Mouse (Mus musculus) CH12.LX (cell line): ENCODE measurements at regions not wholly inside any gene's neighbourhood (a gene's known extent, or its start where the extent isn't known, plus 50 kb on each side); places are given as distances from the start of the nearest gene placed in this dataset.
"Not testable (repeated sequence)": the region's sequence is repeated elsewhere in the genome, so short reads cannot be mapped to it uniquely, and the experiment has no call there.

Experiments
- DNase-seq: peaks from one replicate; pipeline ENCODE4 v3.0.0-alpha.2; 2013; ENCODE audit errors: extremely low read depth
- H3K27ac ChIP-seq: 2 replicates; pipeline ENCODE4 v1.5.1; 2012; ENCODE audit warnings: low read depth, mild to moderate bottlenecking, control low read depth, moderate library complexity; ENCODE audit not compliant: insufficient read depth
- H3K27me3 ChIP-seq: replicated peaks from 2 replicates; pipeline ENCODE3; 2012; ENCODE audit warnings: inconsistent platforms
- H3K36me3 ChIP-seq, 2 experiments: replicated peaks in 1 of 2; 2 replicates each; pipeline versions ENCODE3 to v1.6.1; 2012; ENCODE audit warnings: inconsistent platforms in 1 of 2, low read length in 1 of 2, mild to moderate bottlenecking in 1 of 2, mixed read lengths in 1 of 2, moderate library complexity in 1 of 2; ENCODE audit not compliant: control insufficient read depth in 1 of 2, insufficient read depth in 1 of 2
- H3K4me1 ChIP-seq, 2 experiments: 2 replicates each; pipeline ENCODE4 v1.6.1; 2012; ENCODE audit warnings: inconsistent platforms in 1 of 2, moderate library complexity in 1 of 2; ENCODE audit not compliant: insufficient read depth in 2 of 2, control insufficient read depth in 1 of 2
- H3K4me2 ChIP-seq: 2 replicates; pipeline ENCODE4 v1.6.1; 2012; ENCODE audit warnings: low read depth, mild to moderate bottlenecking, control low read depth; ENCODE audit not compliant: poor library complexity, insufficient read depth, severe bottlenecking
- H3K4me3 ChIP-seq, 3 experiments: fragments of 150-350 bp in 1 of 3; sonication (generic) in 1 of 3; replicated peaks in 1 of 3; 2 replicates each; pipeline versions ENCODE3 to v1.5.1; 2011 to 2012; ENCODE audit warnings: low read depth in 2 of 3, low read length in 2 of 3, mild to moderate bottlenecking in 2 of 3, moderate library complexity in 2 of 3, control low read depth in 1 of 3, improper control_type of control experiment in 1 of 3, inconsistent platforms in 1 of 3, mixed read lengths in 1 of 3; ENCODE audit not compliant: poor library complexity in 1 of 3
- H3K79me2 ChIP-seq: replicated peaks from 2 replicates; pipeline ENCODE4 v1.6.1; 2012; ENCODE audit warnings: mild to moderate bottlenecking, moderate library complexity; ENCODE audit not compliant: control insufficient read depth, poor library complexity, insufficient read depth, severe bottlenecking; ENCODE audit errors: extremely low read depth
- H3K9ac ChIP-seq: 2 replicates; pipeline ENCODE4 v1.6.1; 2012; ENCODE audit warnings: low read depth, mild to moderate bottlenecking, control low read depth, moderate library complexity; ENCODE audit not compliant: insufficient read depth
- H3K9me3 ChIP-seq: replicated peaks from 2 replicates; pipeline ENCODE3; 2012; ENCODE audit warnings: low read length, inconsistent platforms, mixed read lengths
- ELF1 ChIP-seq: IDR thresholded peaks from 2 replicates; pipeline ENCODE4 v1.6.1; 2014; ENCODE audit warnings: low read depth, mild to moderate bottlenecking, inconsistent platforms, low read length, improper control_type of control experiment
- EP300 ChIP-seq: IDR thresholded peaks from 2 replicates; pipeline ENCODE4 v1.6.1; 2011; ENCODE audit warnings: low read length, improper control_type of control experiment
- HCFC1 ChIP-seq: IDR thresholded peaks from 2 replicates; pipeline ENCODE4 v1.6.1; 2012; ENCODE audit warnings: low read depth, mild to moderate bottlenecking, inconsistent platforms, low read length, improper control_type of control experiment
- IRF4 ChIP-seq: IDR thresholded peaks from 2 replicates; pipeline ENCODE4 v1.6.1; 2014; ENCODE audit warnings: low read depth, mild to moderate bottlenecking, inconsistent platforms, low read length, improper control_type of control experiment
- JUND ChIP-seq: conservative IDR thresholded peaks from 2 replicates; pipeline ENCODE4 v1.6.1; 2011; ENCODE audit warnings: low read depth, low read length, improper control_type of control experiment
- MAX ChIP-seq: IDR thresholded peaks from 2 replicates; pipeline ENCODE4 v1.6.1; 2011; ENCODE audit warnings: low read length, improper control_type of control experiment
- MAZ ChIP-seq: IDR thresholded peaks from 2 replicates; pipeline ENCODE4 v1.6.1; 2012; ENCODE audit warnings: low read depth, mild to moderate bottlenecking, inconsistent platforms, low read length, improper control_type of control experiment, moderate library complexity
- MXI1 ChIP-seq: IDR thresholded peaks from 2 replicates; pipeline ENCODE4 v1.6.1; 2011; ENCODE audit warnings: mild to moderate bottlenecking, low read depth, low read length, improper control_type of control experiment
- MYC ChIP-seq: IDR thresholded peaks from 2 replicates; pipeline ENCODE4 v1.6.1; 2011; ENCODE audit warnings: low read depth, mild to moderate bottlenecking, improper control_type of control experiment, low read length
- NELFE ChIP-seq: IDR thresholded peaks from 2 replicates; pipeline ENCODE4 v1.6.1; 2011; ENCODE audit warnings: low read depth, low read length, improper control_type of control experiment
- POLR2AphosphoS2 ChIP-seq: IDR thresholded peaks from 2 replicates; pipeline ENCODE4 v1.6.1; 2011; ENCODE audit warnings: low read depth, low read length, improper control_type of control experiment
- RAD21 ChIP-seq: IDR thresholded peaks from 2 replicates; pipeline ENCODE4 v1.6.1; 2011; ENCODE audit warnings: low read depth, mild to moderate bottlenecking, low read length, improper control_type of control experiment, moderate library complexity
- ZMIZ1 ChIP-seq: IDR thresholded peaks from 2 replicates; pipeline ENCODE4 v1.6.1; 2012; ENCODE audit warnings: low read depth, mild to moderate bottlenecking, inconsistent platforms, low read length, improper control_type of control experiment
- dilution Hi-C: fragments of 300-500 bp; cut with MboI; formaldehyde crosslinking; loops from 2 replicates; pipeline ENCODE4 v1.14.3; 2020; ENCODE audit warnings: low sequenced_read_pairs; ENCODE audit not compliant: extremely low pct_unique_long_range_greater_than_20kb, extremely low pct_ligation_motif_present
- in situ Hi-C: fragments of 300-500 bp; cut with MboI; formaldehyde crosslinking; loops from 3 replicates; pipeline ENCODE4 v1.14.3; 2019; ENCODE audit warnings: low sequenced_read_pairs, low pct_ligation_motif_present, low pct_unique_long_range_greater_than_20kb, mixed read lengths

GRCm38 (mm10) chr1:16837111-16837510 is 744.0 kb upstream of the 4930444P10Rik start:
- DNase-seq = no peak
- Histone ChIP-seq H3K79me2 (no peaks in the 10 kb centered on the region), H3K9me3 (no peaks in the 10 kb centered on the region), H3K4me3 (no peak overlapping the region), H3K9ac (no peak overlapping the region), H3K36me3 (no peaks in the 10 kb centered on the region), H3K27me3 (no peaks in the 10 kb centered on the region), H3K4me1 (no peaks in the 10 kb centered on the region), H3K4me2 (no peak overlapping the region), H3K27ac (no peak overlapping the region)
- dilution Hi-C loops = no loop called here
- in situ Hi-C loops = no loop called here
- TF ChIP-seq RAD21 = no peak
- TF ChIP-seq MXI1 = no peak
- TF ChIP-seq JUND = no peak
- TF ChIP-seq ZMIZ1 = no peak
- TF ChIP-seq POLR2AphosphoS2 = no peak
- TF ChIP-seq MYC = no peak
- TF ChIP-seq NELFE = no peak

DNA sequence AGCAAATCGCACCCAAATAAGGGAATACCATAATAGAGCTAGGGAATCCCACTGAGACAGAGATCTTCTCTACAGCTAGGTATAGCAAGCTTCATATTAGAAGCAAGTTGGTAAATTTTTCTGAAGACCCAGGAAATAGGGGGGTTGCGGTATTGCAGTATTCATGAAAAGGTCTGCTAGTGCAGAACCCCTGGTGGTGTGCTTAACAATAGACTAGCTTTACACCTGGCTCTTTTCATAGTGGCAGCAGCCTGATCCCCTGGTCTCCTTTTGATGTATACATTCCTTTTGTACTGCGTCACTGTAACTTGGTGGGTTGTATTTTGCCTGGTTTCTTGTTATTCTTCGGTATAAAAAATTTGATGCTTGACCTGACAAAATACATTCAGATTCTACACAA is 731.6 kb upstream of the 4930444P10Rik start:
- H3K9ac ChIP-seq, DNase-seq, dilution Hi-C loops, H3K4me2 ChIP-seq, H3K4me3 ChIP-seq, H3K27ac ChIP-seq, H3K79me2 ChIP-seq, H3K4me1 ChIP-seq, H3K27me3 ChIP-seq, H3K9me3 ChIP-seq, H3K36me3 ChIP-seq, in situ Hi-C loops: not testable (repeated sequence)

DNA sequence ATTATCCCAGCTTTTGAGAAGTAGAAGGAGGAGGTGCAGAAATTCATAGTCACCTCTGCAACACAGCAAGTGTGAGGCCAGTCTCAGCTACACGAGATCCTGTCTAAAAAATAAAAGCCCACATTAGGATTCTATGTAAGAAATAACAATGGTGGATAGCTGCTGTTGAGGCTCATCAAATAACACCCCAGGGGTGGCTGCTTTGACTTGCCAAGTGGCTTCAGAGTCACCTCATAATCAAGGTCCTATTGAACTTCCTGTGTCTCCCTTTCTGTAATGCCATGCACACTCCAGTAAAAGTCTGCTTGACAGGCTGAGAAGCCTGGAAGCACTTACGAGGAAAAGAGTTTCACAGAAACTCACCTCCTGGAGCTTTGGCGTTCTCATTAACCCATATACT is 730.9 kb upstream of the 4930444P10Rik start:
- TF ChIP-seq MAX (no peak), MYC (no peak)
- DNase-seq = no peak
- Histone ChIP-seq H3K9ac (no peak overlapping the region), H3K4me3 (no peak overlapping the region), H3K27ac (no peak overlapping the region), H3K9me3 (peaks cover 2% of the 10 kb centered on the region), H3K4me2 (no peak overlapping the region), H3K36me3 (no peaks in the 10 kb centered on the region), H3K4me1 (no peaks in the 10 kb centered on the region), H3K79me2 (no peaks in the 10 kb centered on the region), H3K27me3 (no peaks in the 10 kb centered on the region)
- in situ Hi-C loops (no loop called here), dilution Hi-C loops (no loop called here)

DNA sequence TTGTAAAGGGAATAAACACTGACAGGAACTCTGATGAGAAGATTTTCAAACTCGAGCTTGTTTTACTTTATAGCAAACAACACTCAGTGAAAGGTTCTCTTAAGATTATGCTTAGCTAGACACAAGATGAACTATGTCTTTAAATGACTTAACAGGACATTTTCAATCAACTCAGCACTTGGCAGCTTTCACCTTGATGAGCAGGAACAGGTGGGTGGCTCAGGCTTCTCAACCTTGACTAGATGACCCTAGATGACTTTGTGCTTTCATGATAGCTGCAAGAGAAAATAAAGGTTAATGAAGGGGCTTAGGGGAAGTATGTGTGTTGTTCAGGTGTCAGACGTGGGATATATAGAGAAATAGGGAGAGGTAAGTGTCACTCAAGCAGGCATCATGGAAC is 728.1 kb upstream of the 4930444P10Rik start:
- Histone ChIP-seq H3K9ac (no peak overlapping the region), H3K79me2 (no peaks in the 10 kb centered on the region), H3K4me2 (no peak overlapping the region), H3K27ac (no peak overlapping the region), H3K27me3 (no peaks in the 10 kb centered on the region), H3K9me3 (no peaks in the 10 kb centered on the region), H3K4me1 (no peaks in the 10 kb centered on the region), H3K4me3 (no peak overlapping the region), H3K36me3 (no peaks in the 10 kb centered on the region)
- DNase-seq = no peak
- TF ChIP-seq IRF4 (no peak), JUND (no peak), MAZ (no peak), ELF1 (no peak), EP300 (no peak), HCFC1 (no peak)
- in situ Hi-C loops (no loop called here), dilution Hi-C loops (no loop called here)
